Mouse (Mus musculus) forebrain, embryonic 15.5 days (tissue): ENCODE measurements around the gene Tmem131. TPM values are rescaled to one million over a fixed set of nuclear protein-coding genes. Genes with fewer than 3 reads are reported as not detected.
A peak's percentile ranks its signal among the peaks of the same experiment; 100 is the strongest.
"Not testable (repeated sequence)": the region's sequence is repeated elsewhere in the genome, so short reads cannot be mapped to it uniquely, and the experiment has no call there.

ENCODE experiments used
- ATAC-seq: fragments of 200-750 bp; cut with Nextera tagmentation; replicated peaks from 2 replicates; pipeline ENCODE4 v1.8.0; 2017; ENCODE audit warnings: mild to moderate bottlenecking, moderate TSS enrichment, moderate library complexity
- H3K27ac ChIP-seq: fragments of 300-500 bp; sonication (generic); replicated peaks from 2 replicates; pipeline ENCODE4 v1.5.1; 2015; ENCODE audit warnings: mild to moderate bottlenecking, inconsistent platforms
- H3K27me3 ChIP-seq: fragments of 300-500 bp; sonication (generic); 2 replicates; pipeline ENCODE4 v1.6.1; 2015; ENCODE audit warnings: inconsistent platforms
- H3K36me3 ChIP-seq: fragments of 300-500 bp; sonication (generic); 2 replicates; pipeline ENCODE4 v1.6.1; 2015; ENCODE audit warnings: mild to moderate bottlenecking, inconsistent platforms
- H3K4me1 ChIP-seq: fragments of 300-500 bp; sonication (generic); 2 replicates; pipeline ENCODE4 v1.6.1; 2015; ENCODE audit warnings: inconsistent platforms
- H3K4me2 ChIP-seq: fragments of 300-500 bp; sonication (generic); replicated peaks from 2 replicates; pipeline ENCODE4 v1.6.1; 2015; ENCODE audit warnings: mild to moderate bottlenecking, inconsistent platforms
- H3K4me3 ChIP-seq: fragments of 300-500 bp; sonication (generic); 2 replicates; pipeline ENCODE4 v1.5.1; 2015; ENCODE audit warnings: mild to moderate bottlenecking, inconsistent platforms
- H3K9ac ChIP-seq: fragments of 300-500 bp; sonication (generic); replicated peaks from 2 replicates; pipeline ENCODE4 v1.6.1; 2015; ENCODE audit warnings: mild to moderate bottlenecking, inconsistent platforms
- H3K9me3 ChIP-seq: fragments of 300-500 bp; sonication (generic); 2 replicates; pipeline ENCODE4 v1.6.1; 2016; ENCODE audit warnings: inconsistent platforms
- whole genome bisulfite sequencing: fragments of 180-500 bp; shearing (Covaris S2); methylation state at CpG from one replicate; pipeline ENCODE4 v1.1.7; 2015; ENCODE audit warnings: mixed read lengths; 5-methylcytosine and 5-hydroxymethylcytosine counted together
- polyA plus RNA-seq: library from polyadenylated mRNA; unstranded; fragments of >200 nt; fragmentation: Nextera tagmentation; extraction: Ambion mirVana; gene quantifications from 2 replicates; pipeline ENCODE4 v1.2.1, GENCODE M21; 2015

The Tmem131 gene
- polyA plus RNA-seq, 1 experiment from 2014 or later: 13.0 TPM

- no peak for ATAC-seq
- H3K27me3 ChIP-seq: no peaks in the 10 kb centered on the region
- 94% methylated on average over 3 of the region's 3 CpGs for WGBS
Measured at GRCm38 (mm10) chr1:36839858-36840257, 103.6 kb downstream of the Tmem131 start.

DNA sequence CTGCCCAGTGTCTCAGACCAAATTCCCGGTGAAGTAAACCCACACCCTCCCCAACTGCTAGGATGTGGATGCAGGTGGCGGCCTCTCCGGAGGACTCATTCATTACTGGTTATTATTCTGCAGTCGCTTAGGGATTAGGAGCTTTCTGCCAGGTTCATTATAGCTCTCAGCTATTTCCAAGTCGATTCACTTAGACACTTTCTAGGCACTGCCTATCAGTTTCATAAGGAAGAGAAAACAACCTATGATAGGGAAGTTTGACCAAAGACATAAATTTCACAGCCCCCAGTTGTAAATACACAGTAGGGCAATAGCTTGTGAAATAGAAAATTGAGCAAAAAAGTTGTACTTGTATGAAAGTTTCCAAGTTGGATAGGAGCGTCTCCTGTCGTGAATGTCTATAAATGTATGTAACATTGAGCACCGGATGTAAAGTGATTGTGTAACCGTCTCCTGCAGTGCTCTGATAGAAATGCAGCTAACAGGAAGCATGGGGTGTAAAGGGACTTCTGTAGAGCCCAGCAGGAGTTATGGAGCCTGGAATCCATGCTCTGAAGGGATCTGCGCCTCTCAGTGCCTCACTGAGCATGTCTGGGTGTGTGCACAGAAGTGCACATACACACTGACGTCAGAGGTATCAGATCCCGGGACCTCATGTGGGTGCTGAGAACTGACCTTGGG, 107.1 kb downstream of the Tmem131 start:
- no peak for ATAC-seq
- H3K4me2 ChIP-seq: no peak overlapping the region
- H3K27me3 ChIP-seq: no peaks in the 10 kb centered on the region
- no peaks in the 10 kb centered on the region for H3K9me3 ChIP-seq
- H3K4me1 ChIP-seq: 0 out of 2 replicates have a peak, but pooled peaks cover 1% of the 10 kb centered on the region
- no peak overlapping the region for H3K27ac ChIP-seq
- H3K9ac ChIP-seq: no peak overlapping the region
- 50% methylated on average over 12 of the region's 12 CpGs for WGBS
- H3K4me3 ChIP-seq: no peak overlapping the region
- H3K36me3 ChIP-seq: peaks cover 44% of the 10 kb centered on the region

More at GRCm38 (mm10) chr1:36839858-36840257, 103.6 kb downstream of the Tmem131 start:
- Histone ChIP-seq H3K4me3 (no peak overlapping the region), H3K9me3 (no peaks in the 10 kb centered on the region), H3K36me3 (peaks cover 19% of the 10 kb centered on the region; the same call in 1 of the 2 replicates), H3K4me1 (no peaks in the 10 kb centered on the region), H3K4me2 (no peak overlapping the region), H3K27ac (no peak overlapping the region), H3K9ac (no peak overlapping the region)

- Histone ChIP-seq H3K9ac (no peak overlapping the region), H3K4me2 (no peak overlapping the region), H3K27me3 (no peaks in the 10 kb centered on the region), H3K4me1 (0 out of 2 replicates have a peak, but pooled peaks cover 7% of the 10 kb centered on the region), H3K9me3 (no peaks in the 10 kb centered on the region), H3K4me3 (no peak overlapping the region), H3K36me3 (peaks cover 46% of the 10 kb centered on the region), H3K27ac (no peak overlapping the region)
- no peak for ATAC-seq
- WGBS: 95% methylated on average over 3 of the region's 3 CpGs
Measured at GRCm38 (mm10) chr1:36835593-36835992, 107.9 kb downstream of the Tmem131 start.

DNA sequence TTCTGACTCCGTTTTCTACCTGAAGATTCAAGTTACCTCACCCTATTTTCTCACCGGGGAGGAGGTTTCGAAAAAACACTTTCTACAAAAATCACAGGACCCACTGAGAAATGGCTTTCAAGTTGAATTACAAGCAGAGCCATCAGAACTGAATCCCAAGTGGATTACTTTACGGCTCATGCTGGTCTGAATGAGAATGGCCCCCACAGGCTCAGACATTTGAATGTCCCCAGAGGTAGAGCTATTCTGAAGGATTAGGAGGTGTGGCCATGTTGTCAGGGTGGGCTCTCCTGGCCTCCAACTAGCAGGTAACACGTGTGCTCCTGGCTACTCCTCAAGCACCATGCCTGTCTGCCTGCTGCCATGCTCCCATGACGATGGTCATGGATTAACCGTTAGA, 109.4 kb downstream of the Tmem131 start:
- 94% methylated on average over 7 of the region's 7 CpGs for WGBS

GRCm38 (mm10) chr1:36830913-36831866, 112.3 kb downstream of the Tmem131 start:
- 58% methylated on average over 14 of the region's 14 CpGs for WGBS
- Histone ChIP-seq H3K9ac (no peak overlapping the region), H3K9me3 (no peaks in the 10 kb centered on the region), H3K36me3 (peaks cover 41% of the 10 kb centered on the region), H3K27ac (peak overlapping the region; percentile 52), H3K27me3 (no peaks in the 10 kb centered on the region), H3K4me3 (no peak overlapping the region), H3K4me1 (0 out of 2 replicates have a peak, but pooled peaks cover 7% of the 10 kb centered on the region), H3K4me2 (no peak overlapping the region)
- 0 out of 2 replicates have a peak, but pooled peaks have one; percentile 6 for ATAC-seq

More for the DNA sequence above, 109.4 kb downstream of the Tmem131 start:
- Histone ChIP-seq H3K36me3 (peaks cover 40% of the 10 kb centered on the region), H3K4me1 (0 out of 2 replicates have a peak, but pooled peaks cover 7% of the 10 kb centered on the region), H3K27me3 (no peaks in the 10 kb centered on the region), H3K27ac (no peak overlapping the region), H3K9me3 (no peaks in the 10 kb centered on the region), H3K4me3 (no peak overlapping the region), H3K9ac (no peak overlapping the region), H3K4me2 (no peak overlapping the region)
- no peak for ATAC-seq

DNA sequence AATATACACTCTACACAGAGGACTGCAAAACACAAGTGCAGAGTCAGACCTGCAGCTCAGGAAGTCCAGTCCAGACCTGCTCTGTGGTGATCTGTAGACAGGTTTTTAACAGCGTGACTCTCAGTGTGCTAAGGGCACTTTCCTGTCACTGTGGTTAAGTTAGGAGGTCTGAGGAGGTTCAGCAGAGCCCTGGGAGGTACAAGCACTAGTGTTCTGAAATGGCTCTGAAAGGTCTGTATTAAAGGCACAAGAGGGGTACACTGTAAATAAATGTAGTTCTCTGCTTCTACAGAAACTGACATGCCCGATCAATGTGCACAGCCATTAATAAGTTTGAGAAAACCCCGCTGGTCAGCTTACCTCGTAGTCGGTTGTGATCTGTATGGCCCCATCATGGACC, 119.1 kb downstream of the Tmem131 start:
- Histone ChIP-seq H3K36me3 (peaks cover 63% of the 10 kb centered on the region), H3K9me3 (no peaks in the 10 kb centered on the region), H3K4me3 (no peak overlapping the region), H3K4me2 (no peak overlapping the region), H3K9ac (no peak overlapping the region), H3K27ac (no peak overlapping the region), H3K27me3 (no peaks in the 10 kb centered on the region), H3K4me1 (no peaks in the 10 kb centered on the region)
- WGBS: 96% methylated on average over 5 of the region's 5 CpGs
- no peak for ATAC-seq

DNA sequence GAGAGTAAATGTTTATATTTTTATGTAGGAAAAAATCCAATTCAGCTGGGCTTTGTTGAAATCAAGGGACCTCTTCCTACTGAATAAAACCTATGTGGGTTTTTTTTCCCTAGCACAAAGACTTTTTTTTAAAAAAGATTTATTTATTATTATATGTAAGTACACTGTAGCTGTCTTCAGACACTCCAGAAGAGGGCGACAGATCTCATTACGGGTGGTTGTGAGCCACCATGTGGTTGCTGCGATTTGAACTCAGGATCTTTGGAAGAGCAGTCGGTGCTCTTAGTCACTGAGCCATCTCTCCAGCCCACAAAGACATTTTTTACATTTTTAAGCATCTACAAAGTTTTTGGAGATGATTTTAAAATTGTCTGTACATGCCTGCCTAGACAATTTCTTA, 121.5 kb downstream of the Tmem131 start:
- H3K9ac ChIP-seq, H3K27me3 ChIP-seq, ATAC-seq, H3K9me3 ChIP-seq, H3K4me1 ChIP-seq, H3K4me2 ChIP-seq, H3K4me3 ChIP-seq, H3K27ac ChIP-seq: not testable (repeated sequence)
- peaks cover 73% of the 10 kb centered on the region for H3K36me3 ChIP-seq
- 92% methylated on average over 4 of the region's 4 CpGs for WGBS

- H3K36me3 ChIP-seq: peaks cover 63% of the 10 kb centered on the region
- no peaks in the 10 kb centered on the region for H3K27me3 ChIP-seq
- no peak for ATAC-seq
- WGBS: 92% methylated on average over 6 of the region's 6 CpGs
- no peak overlapping the region for H3K4me2 ChIP-seq
- no peaks in the 10 kb centered on the region for H3K9me3 ChIP-seq
- H3K4me1 ChIP-seq: no peaks in the 10 kb centered on the region
- H3K4me3 ChIP-seq: no peak overlapping the region
- H3K9ac ChIP-seq: no peak overlapping the region
- H3K27ac ChIP-seq: no peak overlapping the region
Measured at GRCm38 (mm10) chr1:36815166-36815565, 128.3 kb downstream of the Tmem131 start.

DNA sequence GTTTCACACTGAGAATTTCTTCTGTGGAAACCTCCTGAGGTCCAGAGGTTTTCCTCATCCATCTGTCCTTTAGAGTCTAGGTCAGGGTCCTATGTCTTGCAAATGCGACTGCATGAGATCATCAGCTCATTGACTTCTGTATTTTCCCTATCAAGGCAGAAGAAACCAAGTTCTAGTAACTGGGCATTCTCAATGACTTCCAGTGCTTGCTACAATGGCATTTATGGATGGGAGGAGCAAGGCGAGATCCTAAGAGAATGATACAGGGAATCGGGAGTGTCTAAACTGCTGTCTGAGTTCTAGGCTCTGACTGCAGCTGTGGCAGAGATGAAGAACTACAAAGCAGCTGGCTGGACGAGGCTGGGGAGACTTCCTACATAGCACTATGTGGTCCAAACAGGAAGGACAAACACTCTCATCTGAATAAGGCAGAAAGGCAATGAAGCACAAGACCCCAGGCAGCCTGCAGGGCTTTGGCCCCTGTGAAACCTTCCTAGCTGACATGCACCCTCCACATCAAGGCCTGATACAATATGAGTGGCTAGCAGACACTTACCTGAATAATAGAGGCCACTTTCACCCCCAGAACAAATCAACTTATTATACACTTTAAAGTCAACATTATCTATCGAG, 129.1 kb downstream of the Tmem131 start:
- peaks cover 68% of the 10 kb centered on the region for H3K36me3 ChIP-seq
- H3K4me1 ChIP-seq: no peaks in the 10 kb centered on the region
- H3K9me3 ChIP-seq: no peaks in the 10 kb centered on the region
- WGBS: 82% methylated on average over 5 of the region's 5 CpGs
- H3K4me3 ChIP-seq: no peak overlapping the region
- ATAC-seq: no peak
- no peak overlapping the region for H3K9ac ChIP-seq
- no peak overlapping the region for H3K27ac ChIP-seq
- H3K4me2 ChIP-seq: no peak overlapping the region
- no peaks in the 10 kb centered on the region for H3K27me3 ChIP-seq

GRCm38 (mm10) chr1:36813415-36813814, 130.1 kb downstream of the Tmem131 start:
- Histone ChIP-seq H3K36me3 (peaks cover 71% of the 10 kb centered on the region), H3K27me3 (no peaks in the 10 kb centered on the region), H3K4me1 (no peaks in the 10 kb centered on the region), H3K9ac (no peak overlapping the region), H3K4me3 (no peak overlapping the region), H3K9me3 (no peaks in the 10 kb centered on the region), H3K4me2 (no peak overlapping the region), H3K27ac (peak overlapping the region; percentile 76)
- 64% methylated on average over 7 of the region's 7 CpGs for WGBS
- peak; percentile 46; the same call in 1 of the 2 replicates for ATAC-seq

DNA sequence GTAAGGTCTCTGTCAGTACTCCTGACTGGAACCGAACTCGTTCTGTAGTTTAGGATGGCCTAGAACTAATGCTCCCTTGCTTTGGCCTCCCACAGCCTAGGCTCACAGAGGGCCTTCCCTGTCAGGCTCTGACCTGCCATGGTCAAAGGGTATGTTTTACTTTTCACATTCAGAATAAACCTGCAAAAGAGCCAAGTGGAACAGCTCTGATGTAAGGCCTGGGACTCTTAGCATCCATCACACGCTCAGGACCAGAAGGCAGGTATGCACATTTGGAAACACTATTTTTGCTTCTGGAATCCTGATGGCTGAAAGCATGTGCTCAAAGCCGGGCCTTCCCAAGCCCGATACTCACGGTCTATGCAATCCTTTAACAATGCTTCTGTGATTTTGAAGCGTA, 131.7 kb downstream of the Tmem131 start:
- WGBS: 95% methylated on average over 7 of the region's 7 CpGs
- H3K27me3 ChIP-seq: no peaks in the 10 kb centered on the region
- H3K9me3 ChIP-seq: no peaks in the 10 kb centered on the region
- no peak for ATAC-seq
- no peak overlapping the region for H3K9ac ChIP-seq
- H3K4me1 ChIP-seq: no peaks in the 10 kb centered on the region
- H3K36me3 ChIP-seq: peaks cover 72% of the 10 kb centered on the region
- no peak overlapping the region for H3K4me2 ChIP-seq
- no peak overlapping the region for H3K4me3 ChIP-seq
- no peak overlapping the region for H3K27ac ChIP-seq
